Mouse (Mus musculus) heart, embryonic 14.5 days (tissue): ENCODE data around the gene 1700123O20Rik. TPM values are rescaled to one million over a fixed set of nuclear protein-coding genes. Genes with fewer than 3 reads are reported as not detected.
A peak's percentile ranks its signal among the peaks of the same experiment; 100 is the strongest.

Experiments used
- ATAC-seq: fragments of 200-750 bp; cut with Nextera tagmentation; 2 replicates; pipeline ENCODE4 v1.8.0; 2017; ENCODE audit warnings: low read depth, moderate TSS enrichment; ENCODE audit not compliant: insufficient number of reproducible peaks, insufficient read depth, low FRiP score
- H3K27ac ChIP-seq, 2 experiments: fragments of 200-500 bp in 1 of 2; fragments of 300-500 bp in 1 of 2; sonication (generic) in 1 of 2; replicated peaks in 1 of 2; 2 replicates each; pipeline ENCODE4 v1.5.1; 2012 to 2014; ENCODE audit warnings: low read depth in 2 of 2, low read length in 2 of 2, control low read depth in 1 of 2, mild to moderate bottlenecking in 1 of 2, mixed read lengths in 1 of 2; ENCODE audit not compliant: control insufficient read depth in 1 of 2, insufficient read depth in 1 of 2
- H3K27me3 ChIP-seq: fragments of 300-500 bp; sonication (generic); 2 replicates; pipeline ENCODE4 v1.6.1; 2014; ENCODE audit warnings: mild to moderate bottlenecking, low read length, control low read depth; ENCODE audit not compliant: control insufficient read depth, insufficient read depth
- H3K36me3 ChIP-seq: fragments of 300-500 bp; sonication (generic); 2 replicates; pipeline ENCODE4 v1.6.1; 2014; ENCODE audit warnings: mild to moderate bottlenecking, control low read depth, low read length, mixed read lengths; ENCODE audit not compliant: control insufficient read depth, insufficient read depth
- H3K4me1 ChIP-seq, 2 experiments: fragments of 200-500 bp in 1 of 2; fragments of 300-500 bp in 1 of 2; sonication (generic) in 1 of 2; 2 replicates each; pipeline ENCODE4 v1.6.1; 2012 to 2014; ENCODE audit warnings: low read length in 2 of 2, control low read depth in 1 of 2, mixed read lengths in 1 of 2; ENCODE audit not compliant: control insufficient read depth in 2 of 2, insufficient read depth in 2 of 2
- H3K4me2 ChIP-seq: fragments of 300-500 bp; sonication (generic); 2 replicates; pipeline ENCODE4 v1.6.1; 2014; ENCODE audit warnings: mild to moderate bottlenecking, low read length
- H3K4me3 ChIP-seq, 2 experiments: fragments of 200-500 bp in 1 of 2; fragments of 300-500 bp in 1 of 2; sonication (generic) in 1 of 2; 2 replicates each; pipeline ENCODE4 v1.5.1; 2012 to 2014; ENCODE audit warnings: low read length in 2 of 2, mild to moderate bottlenecking in 2 of 2, control low read depth in 1 of 2, low read depth in 1 of 2, moderate library complexity in 1 of 2; ENCODE audit not compliant: control insufficient read depth in 1 of 2, insufficient read depth in 1 of 2
- H3K9ac ChIP-seq: fragments of 300-500 bp; sonication (generic); 2 replicates; pipeline ENCODE4 v1.6.1; 2014; ENCODE audit warnings: mild to moderate bottlenecking, low read length
- H3K9me3 ChIP-seq: fragments of 300-500 bp; sonication (generic); 2 replicates; pipeline ENCODE4 v1.6.1; 2016; ENCODE audit warnings: low read length, control low read depth; ENCODE audit not compliant: control insufficient read depth
- WGBS: fragments of 180-500 bp; shearing (Covaris S2); extraction: QIAGEN DNeasy Blood & Tissue Kit; methylation state at CpG from one replicate; pipeline ENCODE4 v1.1.7; 2014; 5-methylcytosine and 5-hydroxymethylcytosine counted together
- polyA plus RNA-seq: library from polyadenylated mRNA; unstranded; fragments of >200 nt; fragmentation: Nextera tagmentation; extraction: Ambion mirVana; gene quantifications from 2 replicates; pipeline ENCODE4 v1.2.1, GENCODE M21; 2014

The 1700123O20Rik gene
- polyA plus RNA-seq, 1 experiment from 2014 or later = 49.8 TPM

DNA sequence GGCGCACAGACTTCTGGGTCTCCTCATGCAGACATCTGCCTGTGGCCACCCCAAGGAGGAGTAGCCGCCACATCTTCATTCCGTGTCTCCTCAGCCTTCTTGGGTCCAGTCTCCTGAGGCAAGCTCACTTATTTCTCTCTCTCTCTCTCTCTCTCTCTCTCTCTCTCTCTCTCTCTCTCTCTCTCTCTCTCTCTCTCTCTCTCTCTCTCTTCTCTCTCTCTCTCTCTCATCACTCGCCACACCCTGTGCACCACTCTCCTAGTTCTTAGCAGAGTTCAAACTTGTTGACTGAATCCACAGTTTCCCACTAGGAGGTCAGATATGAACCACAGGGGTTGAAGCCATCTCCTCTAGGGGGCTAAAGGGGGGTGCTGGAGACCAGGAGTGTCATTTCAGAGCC, 12.7 kb downstream of the 1700123O20Rik start, which contains the start of gene Gm29776:
Gene Gm29776 (minus strand): TSS at position 101 of the 400 bp plus-strand sequence.
- 63% methylated on average over 4 of the region's 4 CpGs for WGBS
- ATAC-seq = no peak

DNA sequence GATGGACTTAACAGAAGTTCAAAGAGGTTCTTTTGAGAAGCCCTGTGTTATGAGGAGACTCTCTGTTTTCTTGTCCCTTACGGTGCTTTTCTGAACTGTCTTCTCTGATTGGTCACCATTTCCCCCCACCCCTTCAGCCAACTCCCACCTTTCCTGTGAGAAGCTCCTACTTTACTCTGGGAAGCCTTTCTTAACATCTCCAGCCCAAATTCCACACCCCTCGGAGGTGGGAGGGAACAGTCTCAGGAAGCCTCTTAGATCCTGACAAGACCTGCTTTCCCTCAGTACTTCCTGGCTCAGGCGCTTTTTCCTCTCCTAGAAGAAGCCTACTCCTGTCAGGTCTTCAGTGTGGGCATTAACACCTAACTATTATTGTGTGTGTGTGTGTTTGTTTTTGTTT, 13.6 kb downstream of the 1700123O20Rik start:
- H3K9me3 ChIP-seq = no peaks in the 10 kb centered on the region
- peaks cover 0 to 8% of the 10 kb centered on the region in 2 experiments; a peak in 2 of 4 replicates for H3K4me1 ChIP-seq
- ATAC-seq = no peak
- H3K4me2 ChIP-seq = no peak overlapping the region
- no peak overlapping the region for H3K27ac ChIP-seq
- H3K36me3 ChIP-seq = no peaks in the 10 kb centered on the region
- H3K4me3 ChIP-seq = no peak overlapping the region
- H3K9ac ChIP-seq = no peak overlapping the region
- 33% methylated on average over 3 of the region's 3 CpGs for WGBS
- H3K27me3 ChIP-seq = no peaks in the 10 kb centered on the region

More for the DNA sequence above, 12.7 kb downstream of the 1700123O20Rik start, which contains the start of gene Gm29776:
- Histone ChIP-seq H3K4me2 (no peak within 1 kb of the TSS), H3K27ac (no peak within 1 kb of the TSS), H3K9me3 (no peaks in the 10 kb centered on the region), H3K36me3 (peaks cover 3% of the 10 kb centered on the region), H3K4me1 (peaks cover 0 to 8% of the 10 kb centered on the region in 2 experiments; a peak in 2 of 4 replicates), H3K27me3 (no peaks in the 10 kb centered on the region), H3K4me3 (no peak within 1 kb of the TSS), H3K9ac (no peak within 1 kb of the TSS; the same call in 1 of the 2 replicates)

DNA sequence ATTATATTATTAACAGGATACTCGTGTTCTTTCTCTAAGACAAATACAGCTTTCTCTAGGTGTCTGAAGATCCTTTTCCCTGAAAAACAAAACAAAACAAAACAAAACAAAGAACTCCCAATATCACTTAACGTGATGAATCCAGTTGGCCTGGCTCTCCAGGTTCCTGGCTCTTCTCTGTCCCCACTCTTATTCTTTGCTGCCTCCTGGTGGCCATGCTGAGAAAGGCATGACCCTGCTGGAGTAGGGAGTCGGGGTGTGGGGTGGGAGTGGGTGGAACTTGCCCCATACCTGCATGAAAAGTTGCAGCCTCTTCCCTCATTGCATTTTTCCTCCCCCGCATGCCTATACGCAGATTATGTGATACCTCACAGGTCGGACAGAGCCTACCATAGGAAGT, 15.3 kb downstream of the 1700123O20Rik start:
- 9% methylated on average over 6 of the region's 6 CpGs for WGBS
- Histone ChIP-seq H3K36me3 (no peaks in the 10 kb centered on the region), H3K4me1 (peaks cover 7 to 16% of the 10 kb centered on the region in 2 experiments), H3K27ac (no peak overlapping the region), H3K27me3 (no peaks in the 10 kb centered on the region), H3K4me3 (no peak overlapping the region), H3K4me2 (0 out of 2 replicates have a peak overlapping the region, but pooled peaks have one; percentile 3), H3K9ac (no peak overlapping the region), H3K9me3 (no peaks in the 10 kb centered on the region)
- no peak for ATAC-seq

DNA sequence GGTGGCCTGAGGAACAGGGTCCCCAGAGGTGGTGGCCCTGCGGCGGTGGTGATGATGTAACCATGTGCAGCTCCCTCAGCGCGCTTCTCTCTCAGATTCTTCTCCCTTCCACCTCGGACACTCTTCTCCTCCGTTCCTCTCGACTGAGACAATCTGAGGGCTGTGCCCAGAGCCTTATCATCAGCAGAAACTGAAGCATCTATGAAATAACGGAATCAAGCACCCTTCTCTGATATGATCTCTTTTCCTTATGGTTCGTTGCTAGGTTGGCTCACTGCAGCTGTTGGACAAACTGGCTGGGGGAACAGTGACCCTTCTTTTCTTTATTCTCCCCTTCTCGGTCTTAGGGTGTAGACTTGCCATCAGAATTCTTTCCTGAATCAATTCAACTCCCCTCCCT, 17.2 kb downstream of the 1700123O20Rik start:
- H3K9me3 ChIP-seq = no peaks in the 10 kb centered on the region
- H3K4me3 ChIP-seq = no peak overlapping the region
- H3K4me1 ChIP-seq = peaks cover 20 to 30% of the 10 kb centered on the region in 2 experiments
- no peak overlapping the region for H3K27ac ChIP-seq
- no peak overlapping the region for H3K4me2 ChIP-seq
- H3K36me3 ChIP-seq = no peaks in the 10 kb centered on the region
- no peaks in the 10 kb centered on the region for H3K27me3 ChIP-seq
- no peak overlapping the region for H3K9ac ChIP-seq
- 52% methylated on average over 10 of the region's 10 CpGs for WGBS
- ATAC-seq = no peak

DNA sequence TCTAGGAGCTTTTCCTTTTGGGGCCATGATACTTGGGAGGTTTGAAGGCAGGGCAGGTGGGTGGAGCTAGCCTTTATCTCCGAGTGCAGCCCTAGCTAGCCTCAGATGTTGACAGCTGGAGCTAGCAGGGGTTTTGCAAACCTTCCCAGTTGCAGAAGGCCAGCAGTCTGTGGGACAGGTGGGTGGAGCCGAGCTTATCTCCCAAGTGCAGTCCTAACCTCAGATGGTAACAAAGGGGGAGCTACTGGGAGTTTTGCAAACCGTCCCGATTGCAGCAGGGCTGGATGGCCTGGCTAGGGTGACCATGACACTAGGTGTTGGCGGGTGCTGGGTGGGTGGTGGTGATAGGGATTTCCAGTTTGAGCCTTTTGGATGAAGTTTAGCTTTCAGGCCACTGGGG, 19.8 kb downstream of the 1700123O20Rik start:
- Histone ChIP-seq H3K4me3 (no peak overlapping the region), H3K4me2 (peak overlapping the region; percentile 19; the same call in 1 of the 2 replicates), H3K27me3 (no peaks in the 10 kb centered on the region), H3K27ac (no peak overlapping the region), H3K4me1 (peaks cover 20 to 25% of the 10 kb centered on the region in 2 experiments), H3K9ac (no peak overlapping the region), H3K36me3 (no peaks in the 10 kb centered on the region), H3K9me3 (no peaks in the 10 kb centered on the region)
- WGBS = 17% methylated on average over 5 of the region's 5 CpGs
- peak; percentile 41; the same call in 1 of the 2 replicates for ATAC-seq

DNA sequence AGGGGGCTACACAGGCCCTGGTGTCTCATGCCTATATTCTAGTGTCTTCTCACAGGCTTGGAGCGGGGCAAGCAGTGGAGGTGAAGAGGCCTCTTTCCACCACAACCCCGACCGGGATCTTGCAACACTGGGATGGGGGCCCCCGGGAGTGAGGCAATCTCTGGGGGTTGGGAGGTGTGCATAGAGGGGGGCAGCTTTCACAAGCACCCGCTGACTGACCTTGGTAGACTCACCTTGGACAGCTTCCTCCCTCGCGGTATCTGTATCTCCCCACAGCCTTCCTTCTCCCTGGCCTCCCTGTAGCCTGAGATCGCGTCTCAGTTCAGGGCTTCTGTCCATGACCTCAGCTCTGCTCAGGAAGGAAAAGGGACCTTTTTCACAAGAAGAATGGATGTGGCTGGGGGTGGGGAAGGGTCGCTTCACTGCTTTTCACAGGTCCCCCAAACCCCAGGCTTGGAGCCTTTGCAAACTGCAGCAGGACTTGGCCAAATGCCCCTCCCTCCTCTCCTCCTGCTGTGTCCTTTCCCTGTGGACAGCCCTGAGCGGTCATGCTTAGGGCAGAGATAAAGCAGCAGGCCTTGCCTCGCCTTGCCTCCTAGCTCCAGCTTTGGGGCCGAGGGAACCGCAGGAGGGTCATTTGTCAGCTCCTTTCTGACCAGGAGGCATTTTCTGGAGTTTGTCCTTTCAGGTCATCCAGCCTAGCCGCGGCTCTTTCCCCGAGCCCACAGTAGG, 20.7 kb downstream of the 1700123O20Rik start:
- peak overlapping the region; percentile 35; the same call in 1 of the 2 replicates for H3K4me2 ChIP-seq
- no peak for ATAC-seq
- peaks cover 20 to 22% of the 10 kb centered on the region in 2 experiments for H3K4me1 ChIP-seq
- no peaks in the 10 kb centered on the region for H3K9me3 ChIP-seq
- H3K4me3 ChIP-seq = no peak overlapping the region
- no peaks in the 10 kb centered on the region for H3K27me3 ChIP-seq
- no peaks in the 10 kb centered on the region for H3K36me3 ChIP-seq
- WGBS = 21% methylated on average over 16 of the region's 17 CpGs
- H3K9ac ChIP-seq = peak overlapping the region; percentile 47; the same call in 1 of the 2 replicates
- H3K27ac ChIP-seq = peak overlapping the region; percentile 29 to 49; a peak in 3 of 4 replicates

DNA sequence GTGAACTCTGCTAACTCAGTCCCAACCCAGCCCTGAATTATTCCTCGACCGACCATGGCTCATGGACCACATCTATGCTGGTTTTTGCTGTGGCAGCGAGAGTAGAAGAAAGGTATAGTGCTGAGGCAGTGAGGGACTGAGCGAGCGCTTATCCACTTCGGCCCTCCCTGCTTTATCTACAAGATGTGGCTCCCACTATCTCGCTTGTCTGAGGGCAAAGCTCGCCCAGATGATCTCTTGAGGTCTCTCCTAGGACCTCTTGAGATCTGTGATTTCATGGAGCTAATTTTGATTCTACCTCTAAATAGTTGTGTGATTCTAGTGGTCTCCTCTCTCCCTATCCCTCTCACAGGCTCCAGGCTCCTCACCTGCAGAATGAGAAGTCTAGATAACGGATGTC, 23.0 kb downstream of the 1700123O20Rik start:
- Histone ChIP-seq H3K9ac (no peak overlapping the region), H3K4me3 (no peak overlapping the region), H3K4me1 (peaks cover 24 to 25% of the 10 kb centered on the region in 2 experiments), H3K9me3 (no peaks in the 10 kb centered on the region), H3K4me2 (no peak overlapping the region), H3K27me3 (no peaks in the 10 kb centered on the region), H3K36me3 (no peaks in the 10 kb centered on the region), H3K27ac (no peak overlapping the region)
- whole genome bisulfite sequencing = 67% methylated on average over 9 of the region's 9 CpGs
- ATAC-seq = no peak
